Mouse (Mus musculus): ENCODE measurements around the gene Pdcd10. TPM values are rescaled to one million over a fixed set of nuclear protein-coding genes. Genes with fewer than 3 reads are reported as not detected.

Gene Pdcd10
- polyA plus RNA-seq, 1 experiment: 93.5 TPM

DNA sequence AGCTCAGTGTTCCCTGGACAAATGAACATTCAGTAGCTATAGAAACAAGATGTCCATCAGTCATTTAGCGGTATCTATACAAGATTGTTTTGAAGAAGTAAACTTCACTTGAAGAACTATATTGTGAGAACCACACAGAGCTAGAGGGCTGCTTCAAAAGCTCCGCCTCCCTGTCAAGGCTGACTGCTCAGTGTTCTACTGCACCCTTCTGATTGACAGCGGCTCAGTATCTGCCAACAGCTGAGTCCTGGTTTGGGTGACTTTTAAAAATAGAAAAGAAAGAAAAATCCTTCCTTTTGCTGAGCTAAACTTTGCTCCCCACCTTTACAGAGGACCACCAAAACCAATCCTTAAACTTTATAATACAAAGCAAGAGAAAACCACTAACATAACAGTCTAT, 13.8 kb downstream of the Pdcd10 start:
- Histone ChIP-seq H3K27ac (ENCODE audit: insufficient read depth, low read length) (no peak overlapping the region), H3K4me3 (ENCODE audit: insufficient read depth, low read length) (no peak overlapping the region), H3K4me1 (ENCODE audit: control insufficient read depth, insufficient read depth, low read length) (no peaks in the 10 kb centered on the region)
- TF ChIP-seq CTCF (IDR thresholded peaks at IDR 0.05; ENCODE audit: borderline replicate concordance, insufficient read depth, low read length) (no peak), POLR2A (IDR thresholded peaks at IDR 0.05; ENCODE audit: low read depth, low read length) (no peak)

DNA sequence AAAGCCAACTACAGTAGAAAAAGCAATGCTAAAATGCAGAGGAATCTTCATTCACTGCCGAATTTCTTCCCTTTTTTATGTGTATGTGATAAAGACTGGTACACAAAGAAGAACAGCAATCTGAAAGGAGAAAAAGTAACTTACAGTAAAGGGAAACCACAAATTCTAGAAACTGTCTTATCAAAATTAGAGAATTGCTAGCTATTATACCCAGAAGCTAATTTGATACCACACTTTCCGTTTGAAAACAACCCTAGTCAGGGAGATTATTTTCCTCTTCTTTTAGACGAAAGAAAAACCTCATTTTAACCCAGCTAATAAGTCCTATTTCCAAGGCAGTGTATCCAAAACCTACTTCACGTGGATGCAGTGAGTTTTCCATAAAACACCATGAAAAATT, 15.4 kb downstream of the Pdcd10 start:
- Histone ChIP-seq H3K27ac (ENCODE audit: insufficient read depth, low read length) (no peak overlapping the region), H3K4me1 (ENCODE audit: control insufficient read depth, insufficient read depth, low read length) (no peaks in the 10 kb centered on the region)
- TF ChIP-seq CTCF (IDR thresholded peaks at IDR 0.05; ENCODE audit: borderline replicate concordance, insufficient read depth, low read length) (no peak), POLR2A (IDR thresholded peaks at IDR 0.05; ENCODE audit: low read depth, low read length) (no peak)

DNA sequence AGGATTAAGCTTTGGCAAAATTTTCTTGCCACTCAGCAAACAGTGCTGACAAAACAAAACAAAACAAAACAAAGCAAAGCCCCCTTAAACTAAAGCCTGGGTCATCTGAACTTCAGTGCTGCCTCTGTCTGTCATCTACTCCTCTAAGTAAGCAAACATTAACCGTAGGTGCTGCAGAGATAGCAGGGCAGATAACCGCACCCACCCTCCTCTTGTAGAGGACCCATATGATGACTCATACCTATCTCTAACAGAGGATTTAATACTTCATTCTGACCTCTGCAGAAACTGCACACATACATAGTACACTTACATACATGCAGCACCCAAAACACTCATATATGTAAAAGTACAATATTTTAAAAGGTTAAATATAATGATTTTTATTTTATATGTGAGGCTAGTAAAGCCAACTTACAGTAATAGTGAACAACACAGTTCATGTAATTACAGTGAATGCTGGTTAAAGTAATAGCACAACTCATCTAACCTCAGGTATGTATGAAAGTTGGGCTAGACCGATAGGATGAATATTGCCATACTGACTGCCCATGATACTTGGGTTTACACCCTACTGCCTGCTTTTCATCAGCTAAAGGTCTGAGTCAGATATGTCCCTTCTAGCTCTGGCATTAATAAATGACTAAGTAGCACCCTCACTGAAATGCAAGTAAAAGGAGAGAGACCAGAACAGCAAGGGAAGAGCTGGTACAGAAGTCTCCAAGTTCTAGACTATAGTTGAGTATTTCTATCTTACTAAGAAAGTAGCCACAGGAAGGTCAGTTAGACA, 22.4 kb downstream of the Pdcd10 start:
- TF ChIP-seq CTCF (IDR thresholded peaks at IDR 0.05; ENCODE audit: borderline replicate concordance, insufficient read depth, low read length) (no peak), POLR2A (IDR thresholded peaks at IDR 0.05; ENCODE audit: low read depth, low read length) (no peak)
- no peaks in the 10 kb centered on the region for H3K4me1 ChIP-seq (ENCODE audit: control insufficient read depth, insufficient read depth, low read length)
- no peak overlapping the region for H3K27ac ChIP-seq (ENCODE audit: insufficient read depth, low read length)
- H3K4me3 ChIP-seq (ENCODE audit: insufficient read depth, low read length): no peak overlapping the region

More for the DNA sequence above, 15.4 kb downstream of the Pdcd10 start:
- no peak overlapping the region for H3K4me3 ChIP-seq (ENCODE audit: insufficient read depth, low read length)

DNA sequence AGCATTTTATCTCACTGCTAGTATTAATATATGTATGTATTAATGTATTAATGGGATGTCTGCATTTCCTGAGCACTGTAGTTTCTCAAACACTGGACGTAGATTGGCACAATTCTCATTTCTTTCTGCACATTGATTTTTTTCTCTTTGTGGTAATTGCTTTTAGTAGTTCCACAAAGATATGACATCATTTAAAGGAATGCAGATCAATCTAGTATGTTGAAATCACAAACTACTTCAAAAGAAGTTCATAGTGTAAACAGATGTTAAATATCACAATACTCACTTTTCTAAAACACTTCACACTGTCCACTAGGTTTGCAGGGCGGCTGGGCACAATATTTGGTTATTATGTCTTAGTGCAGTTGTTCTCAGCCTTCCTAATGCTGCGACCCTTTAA, 25.6 kb downstream of the Pdcd10 start:
- TF ChIP-seq POLR2A (IDR thresholded peaks at IDR 0.05; ENCODE audit: low read depth, low read length) (no peak), CTCF (IDR thresholded peaks at IDR 0.05; ENCODE audit: borderline replicate concordance, insufficient read depth, low read length) (no peak)
- H3K27ac ChIP-seq (ENCODE audit: insufficient read depth, low read length): no peak overlapping the region
- H3K4me1 ChIP-seq (ENCODE audit: control insufficient read depth, insufficient read depth, low read length): no peaks in the 10 kb centered on the region
- no peak overlapping the region for H3K4me3 ChIP-seq (ENCODE audit: insufficient read depth, low read length)

DNA sequence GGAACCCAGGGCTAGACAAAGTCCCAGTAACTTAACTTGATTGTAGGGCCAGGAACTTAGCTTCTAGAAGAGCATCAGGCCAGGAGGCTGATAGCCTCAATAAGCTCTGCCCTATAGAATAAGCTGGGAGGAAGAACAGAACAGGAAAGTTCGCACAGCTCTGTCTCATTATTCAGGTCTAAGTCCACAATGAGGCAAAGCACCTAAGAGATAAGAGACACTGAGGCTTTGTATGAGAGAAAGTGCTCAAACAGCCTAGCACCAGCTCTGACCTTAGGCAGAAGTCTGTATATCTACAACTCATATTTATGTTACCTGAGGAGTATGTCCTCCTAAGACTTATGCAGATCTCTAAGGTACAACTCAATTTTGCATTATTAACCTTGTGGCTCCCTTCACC, 34.1 kb downstream of the Pdcd10 start:
- Histone ChIP-seq H3K4me3 (ENCODE audit: insufficient read depth, low read length) (no peak overlapping the region), H3K27ac (ENCODE audit: insufficient read depth, low read length) (no peak overlapping the region)
- no peak for TF ChIP-seq POLR2A (IDR thresholded peaks at IDR 0.05; ENCODE audit: low read depth, low read length)
- no peak for TF ChIP-seq CTCF (IDR thresholded peaks at IDR 0.05; ENCODE audit: borderline replicate concordance, insufficient read depth, low read length)

DNA sequence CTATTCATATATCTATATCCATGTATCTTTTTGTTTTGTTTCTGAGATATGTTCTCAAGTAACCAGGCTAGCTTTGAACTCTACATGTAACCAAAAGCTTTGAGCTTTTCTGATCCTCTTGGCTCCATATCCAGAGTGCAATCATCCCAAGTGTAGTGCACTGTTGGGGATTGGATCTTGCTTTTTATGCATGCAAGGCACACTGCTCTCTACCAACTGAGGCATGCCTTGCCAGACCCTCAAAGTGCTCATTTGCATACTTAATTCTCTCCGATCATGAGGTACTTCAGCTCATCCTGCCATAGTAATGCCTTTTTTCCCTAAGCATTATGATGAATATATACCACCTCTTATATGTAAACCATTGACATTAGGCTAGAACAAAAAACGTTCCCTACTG, 35.3 kb downstream of the Pdcd10 start:
- Histone ChIP-seq H3K4me1 (ENCODE audit: control insufficient read depth, insufficient read depth, low read length) (no peaks in the 10 kb centered on the region), H3K27ac (ENCODE audit: insufficient read depth, low read length) (no peak overlapping the region), H3K4me3 (ENCODE audit: insufficient read depth, low read length) (no peak overlapping the region)
- TF ChIP-seq POLR2A (IDR thresholded peaks at IDR 0.05; ENCODE audit: low read depth, low read length) (no peak), CTCF (IDR thresholded peaks at IDR 0.05; ENCODE audit: borderline replicate concordance, insufficient read depth, low read length) (no peak)

More for the DNA sequence above, 34.1 kb downstream of the Pdcd10 start:
- H3K4me1 ChIP-seq (ENCODE audit: control insufficient read depth, insufficient read depth, low read length): no peaks in the 10 kb centered on the region

DNA sequence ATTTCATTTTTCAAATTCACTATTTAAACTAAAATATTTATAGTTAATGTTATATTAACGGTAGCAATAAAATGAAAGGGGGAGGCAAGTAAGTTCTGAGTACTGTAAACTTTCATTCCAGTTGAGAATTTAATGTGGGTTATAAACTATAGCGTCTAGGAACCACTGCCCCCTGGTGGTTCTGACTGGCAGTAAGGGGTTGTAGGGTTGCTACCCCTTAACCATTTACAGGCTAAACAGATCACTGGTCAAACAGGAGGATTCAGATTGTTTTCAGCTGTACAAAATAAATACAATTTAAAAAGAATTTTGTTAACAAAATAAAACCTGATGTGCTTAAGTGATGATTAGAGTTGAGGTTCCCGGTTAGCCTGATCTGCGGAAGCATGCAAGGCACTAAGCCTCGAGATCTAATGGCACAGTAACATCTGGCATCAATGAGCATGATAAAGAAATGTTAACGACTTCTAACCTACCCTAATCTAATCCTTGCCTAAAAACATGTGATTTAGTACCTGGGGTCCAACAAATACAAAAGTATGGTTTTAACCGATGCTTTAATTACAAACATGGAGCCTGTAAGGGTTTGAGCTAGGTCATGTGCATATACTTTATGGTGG, 38.9 kb downstream of the Pdcd10 start:
- Histone ChIP-seq H3K4me3 (ENCODE audit: insufficient read depth, low read length) (no peak overlapping the region), H3K27ac (ENCODE audit: insufficient read depth, low read length) (no peak overlapping the region), H3K4me1 (ENCODE audit: control insufficient read depth, insufficient read depth, low read length) (no peaks in the 10 kb centered on the region)
- TF ChIP-seq CTCF (IDR thresholded peaks at IDR 0.05; ENCODE audit: borderline replicate concordance, insufficient read depth, low read length) (no peak), POLR2A (IDR thresholded peaks at IDR 0.05; ENCODE audit: low read depth, low read length) (no peak)

DNA sequence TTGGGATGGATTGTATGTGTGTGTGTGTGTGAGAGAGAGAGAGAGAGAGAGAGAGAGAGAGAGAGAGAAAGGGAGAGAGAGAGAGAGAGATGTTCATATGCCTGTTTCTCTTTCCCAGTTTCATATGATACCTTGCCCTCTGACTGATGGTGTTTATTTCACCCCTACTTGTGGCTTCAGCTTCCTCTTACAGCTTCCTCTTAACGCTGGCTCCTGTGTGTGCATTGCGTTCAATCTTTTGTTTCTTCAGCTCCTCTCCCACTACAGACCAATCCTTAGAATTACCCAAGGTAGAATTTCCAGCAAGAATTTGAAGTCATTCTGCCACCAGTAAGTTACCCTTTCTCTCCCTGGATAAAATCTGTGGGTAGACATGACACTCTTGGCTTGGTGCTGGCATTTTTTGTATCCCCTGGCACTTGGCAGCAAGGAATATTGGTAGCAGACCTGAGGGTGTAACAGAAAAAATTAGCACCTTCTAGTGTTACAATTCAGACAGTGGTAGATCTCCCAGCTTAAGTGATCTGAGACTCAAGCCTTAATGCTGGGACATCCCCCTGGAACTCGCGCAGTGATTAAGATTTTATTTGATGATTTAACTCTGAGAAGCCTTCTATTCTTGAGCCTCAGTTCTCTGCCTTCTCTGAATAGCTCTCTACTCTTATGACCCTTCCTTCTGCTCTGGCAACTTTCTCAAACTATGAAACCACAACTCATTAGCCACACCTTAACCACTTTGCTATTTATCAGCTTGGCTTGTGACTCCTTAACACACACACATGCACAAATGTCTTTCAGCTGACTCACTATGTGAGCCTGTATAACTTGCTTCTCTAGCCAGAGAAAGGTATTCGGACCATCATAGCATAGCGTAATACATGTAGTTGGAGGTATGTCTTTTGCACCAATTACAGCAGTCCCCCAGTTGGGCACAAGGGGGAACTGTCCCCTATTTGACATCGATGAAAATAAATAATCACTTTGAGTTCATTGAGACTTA, 57.4 kb downstream of the Pdcd10 start:
- no peak for TF ChIP-seq CTCF (IDR thresholded peaks at IDR 0.05; ENCODE audit: borderline replicate concordance, insufficient read depth, low read length)
- TF ChIP-seq POLR2A (IDR thresholded peaks at IDR 0.05; ENCODE audit: low read depth, low read length): no peak
- Histone ChIP-seq H3K4me1 (ENCODE audit: control insufficient read depth, insufficient read depth, low read length) (peaks cover 8% of the 10 kb centered on the region; the same call in 1 of the 2 replicates), H3K4me3 (ENCODE audit: insufficient read depth, low read length) (no peak overlapping the region), H3K27ac (ENCODE audit: insufficient read depth, low read length) (0 out of 2 replicates have a peak overlapping the region, but pooled peaks have one; percentile 5)

DNA sequence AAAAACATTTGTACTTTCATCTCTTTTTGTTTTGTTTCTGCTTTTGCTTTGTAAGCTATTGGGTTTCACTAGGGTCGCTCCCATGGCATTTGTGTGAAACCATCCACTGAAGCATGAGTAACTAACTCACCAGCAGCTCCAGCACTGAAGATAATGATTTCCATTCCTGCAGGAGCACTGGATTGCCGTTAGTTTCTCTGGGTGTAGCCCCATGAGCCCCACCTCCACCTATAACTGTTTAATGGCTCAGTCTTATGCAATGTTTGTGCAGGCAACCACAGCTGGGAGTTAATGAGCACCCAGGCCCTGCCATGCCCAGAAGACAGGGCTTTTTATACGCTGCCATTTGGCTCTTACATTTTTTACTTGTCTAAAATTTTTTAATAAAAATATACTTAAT, 63.7 kb downstream of the Pdcd10 start:
- TF ChIP-seq POLR2A (IDR thresholded peaks at IDR 0.05; ENCODE audit: low read depth, low read length) (no peak), CTCF (IDR thresholded peaks at IDR 0.05; ENCODE audit: borderline replicate concordance, insufficient read depth, low read length) (no peak)
- Histone ChIP-seq H3K4me3 (ENCODE audit: insufficient read depth, low read length) (no peak overlapping the region), H3K4me1 (ENCODE audit: control insufficient read depth, insufficient read depth, low read length) (no peaks in the 10 kb centered on the region), H3K27ac (ENCODE audit: insufficient read depth, low read length) (no peak overlapping the region)

Data from embryonic fibroblast, embryonic 13.5 days (primary cell).